Mouse (Mus musculus) heart, postnatal 0 days (tissue): ENCODE results near the gene 4932438H23Rik.

ENCODE experiments used
- CTCF ChIP-seq: IDR thresholded peaks from 2 replicates; pipeline ENCODE4 v1.5.1; 2016; ENCODE audit warnings: antibody characterized with exemption, control low read depth, low read depth
- EP300 ChIP-seq: IDR thresholded peaks from 2 replicates; pipeline ENCODE4 v1.6.1; 2016; ENCODE audit warnings: antibody characterized with exemption, low read depth

GRCm38 (mm10) chr16:91096016-91096415 lies 1.1 kb upstream of the 4932438H23Rik start:
- TF ChIP-seq CTCF (no peak), EP300 (no peak)
